Mouse (Mus musculus) adrenal gland, postnatal 14 days (tissue): ENCODE data around the gene Tenm4. TPM values are rescaled to one million over a fixed set of nuclear protein-coding genes. Genes with fewer than 3 reads are reported as not detected.
A peak's percentile ranks its signal among the peaks of the same experiment; 100 is the strongest.

Source experiments
- DNase-seq: peaks from one replicate; pipeline ENCODE4 v3.0.0; 2021; ENCODE audit warnings: mixed read lengths
- total RNA-seq: library from RNA; stranded (reverse); gene quantifications from 2 replicates; pipeline ENCODE4 v1.2.3, GENCODE M21; 2021

The Tenm4 gene
- total RNA-seq, 1 experiment from 2014 or later: 15.6 TPM

DNA sequence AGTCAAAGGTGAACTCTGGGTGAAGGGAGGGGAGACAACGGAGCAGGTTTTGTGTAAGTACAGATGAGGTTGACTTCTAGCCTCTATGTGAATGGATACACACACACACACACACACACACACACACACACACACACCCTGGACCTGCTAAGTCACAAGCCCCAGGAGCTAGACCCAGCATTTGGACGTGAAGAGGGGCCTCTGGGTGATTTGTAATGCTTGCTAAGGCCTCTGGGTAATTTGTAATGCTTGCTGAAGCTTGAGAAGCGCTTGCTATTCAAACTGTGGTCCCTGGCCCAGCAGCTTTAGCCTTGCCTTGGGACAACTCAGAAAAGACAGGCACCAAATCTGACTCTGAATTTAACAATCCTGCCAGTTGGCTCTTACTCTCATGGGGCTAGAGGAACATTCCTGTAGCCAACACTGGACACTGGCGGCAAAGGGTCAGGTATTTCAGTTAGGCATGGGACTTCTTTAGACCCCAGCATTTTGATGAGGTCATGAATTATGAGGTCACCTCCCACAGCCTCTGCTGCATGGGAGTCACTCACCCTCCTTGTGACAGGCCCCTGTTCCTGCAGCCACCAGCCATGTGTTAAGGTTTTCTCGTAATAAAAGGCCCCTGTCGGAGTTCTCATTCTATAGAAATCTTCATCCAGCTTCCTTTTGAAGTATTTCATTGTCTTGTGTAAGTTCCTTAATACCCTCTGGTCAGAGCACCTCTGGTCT, 237.3 kb downstream of the Tenm4 start:
- DNase-seq: peak; percentile 12

DNA sequence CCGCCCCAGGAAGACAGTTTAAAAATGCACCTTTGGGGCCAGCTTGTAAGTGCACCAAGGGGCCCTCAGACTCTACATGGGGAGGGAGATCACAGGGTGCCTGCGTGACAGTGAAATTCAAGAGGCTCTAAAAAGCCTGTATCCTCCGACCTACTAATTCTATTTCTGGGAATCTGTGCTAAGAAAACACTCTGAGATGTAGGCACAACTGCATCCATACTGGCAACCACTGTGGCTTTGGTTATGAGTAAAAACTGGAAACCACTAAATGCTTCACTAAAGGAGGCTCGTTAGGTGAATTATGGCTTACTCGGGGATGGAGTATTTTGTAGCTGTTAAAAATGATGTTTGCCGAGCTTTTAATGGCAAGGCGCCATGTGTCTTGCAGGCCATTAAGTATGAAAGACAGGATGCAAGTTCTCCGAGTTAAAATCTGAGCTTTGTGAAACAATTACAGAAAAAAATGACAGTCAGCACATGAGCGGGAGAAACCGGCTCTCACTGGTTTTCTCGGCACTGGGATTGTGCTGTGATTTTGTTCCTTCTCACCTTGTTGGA, 238.4 kb downstream of the Tenm4 start:
- DNase-seq: no peak

DNA sequence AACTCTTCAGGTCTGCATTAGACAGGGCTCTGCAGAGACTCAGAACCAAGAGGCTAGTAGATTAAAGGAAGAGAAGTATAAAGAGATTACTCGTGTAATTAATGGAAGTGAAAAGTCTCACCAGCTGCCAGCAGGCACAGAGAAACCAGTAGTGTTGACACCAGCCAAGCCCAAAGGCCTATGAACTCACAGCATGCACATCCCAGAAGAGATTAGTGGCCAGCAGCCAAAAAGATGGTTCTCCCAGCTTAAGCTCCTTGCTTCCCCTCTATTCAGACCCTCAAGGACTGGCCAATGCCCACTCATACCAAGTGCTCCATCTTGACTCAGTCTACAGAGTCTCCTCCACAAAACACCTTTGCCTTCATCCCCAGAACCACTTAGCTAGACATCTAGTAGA, 242.8 kb downstream of the Tenm4 start:
- DNase-seq: no peak

DNA sequence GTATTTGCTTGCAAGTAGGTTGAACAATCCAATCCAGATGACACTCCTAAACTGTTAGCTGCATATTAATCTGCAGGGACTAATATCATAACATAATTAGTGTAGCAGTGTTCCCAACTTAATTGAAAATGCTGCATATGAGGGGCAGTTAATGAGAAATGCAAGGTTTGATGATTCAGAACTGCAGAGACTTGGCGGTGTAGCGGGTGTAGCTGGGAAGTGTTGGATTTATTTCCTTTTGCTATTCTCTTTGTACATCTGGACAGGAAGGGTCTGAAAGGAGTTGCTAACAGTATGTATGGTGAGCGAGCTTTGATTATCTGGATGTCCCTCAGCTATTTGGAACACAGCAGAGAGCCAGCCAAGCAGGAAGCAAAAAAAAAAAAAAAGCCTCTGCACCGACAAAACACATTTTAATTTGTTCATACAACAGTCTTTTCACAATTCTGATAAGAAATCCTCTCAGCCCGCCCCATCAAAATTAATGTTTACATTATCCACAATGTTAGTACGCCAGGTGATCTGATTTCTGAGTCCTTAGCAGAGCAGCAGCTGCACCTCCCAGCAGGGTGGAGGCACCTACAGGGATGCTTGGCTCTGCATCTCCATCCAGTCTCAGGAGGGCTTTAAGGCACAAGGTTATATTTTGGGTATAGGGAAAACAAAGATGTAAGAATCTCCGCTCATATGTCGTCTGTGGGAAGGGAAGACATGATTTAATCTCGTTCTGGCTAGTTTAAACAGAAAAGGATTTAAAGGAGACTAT, 243.4 kb downstream of the Tenm4 start:
- no peak for DNase-seq

DNA sequence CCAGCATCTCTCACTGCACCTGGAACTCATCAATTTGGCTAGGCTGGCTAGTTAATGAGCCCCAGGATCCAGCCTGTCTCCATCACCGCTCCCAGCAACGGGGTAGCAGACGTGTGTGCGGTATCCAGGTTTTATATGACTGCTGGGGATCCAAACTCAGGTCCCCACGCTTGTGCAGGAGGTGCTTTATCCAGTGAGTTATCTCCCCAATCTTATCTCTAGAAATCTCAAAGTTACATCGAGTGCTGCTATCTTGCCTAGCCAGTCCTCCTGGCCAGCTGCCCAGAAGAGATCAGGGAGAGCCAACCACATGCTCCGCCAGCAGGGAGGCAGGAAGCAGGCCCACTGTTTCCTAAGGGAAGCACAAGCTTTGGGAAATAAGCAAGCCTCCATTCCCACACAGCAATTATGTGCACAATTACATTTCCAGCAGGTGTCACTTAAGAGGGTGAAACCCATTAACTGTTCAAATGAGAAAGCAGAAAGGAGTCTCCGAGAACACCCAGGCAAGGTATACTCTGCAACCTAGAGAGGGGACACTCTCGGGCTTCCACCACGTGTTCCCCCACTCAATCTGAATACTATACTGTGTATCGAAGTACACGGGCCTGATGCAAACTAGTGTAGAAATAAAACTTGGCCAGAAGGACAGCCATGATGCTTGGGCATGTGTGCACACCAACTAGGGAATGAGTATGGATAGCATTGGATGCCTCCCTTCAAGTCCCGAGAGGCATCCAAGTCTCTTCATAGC, 246.4 kb downstream of the Tenm4 start:
- DNase-seq: peak; percentile 86

DNA sequence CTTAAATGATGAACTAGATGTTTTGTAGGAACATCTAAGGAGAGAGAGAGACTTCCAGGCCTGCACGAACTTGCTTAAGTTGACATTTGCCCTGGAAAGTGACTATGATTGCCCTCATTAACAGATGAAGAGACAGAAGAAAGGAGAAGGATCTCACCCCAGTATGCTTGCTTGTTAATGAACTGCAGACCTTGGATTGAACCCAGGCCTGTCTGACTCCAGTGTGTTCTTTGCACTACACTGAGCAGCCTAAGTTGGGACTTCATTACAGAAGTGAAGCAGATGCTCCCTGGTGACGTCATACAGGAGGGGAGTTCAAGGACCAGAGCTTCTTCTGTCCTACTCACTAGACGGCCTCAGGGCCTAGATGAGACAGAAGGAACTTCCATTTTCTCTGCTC, 247.1 kb downstream of the Tenm4 start:
- no peak for DNase-seq

DNA sequence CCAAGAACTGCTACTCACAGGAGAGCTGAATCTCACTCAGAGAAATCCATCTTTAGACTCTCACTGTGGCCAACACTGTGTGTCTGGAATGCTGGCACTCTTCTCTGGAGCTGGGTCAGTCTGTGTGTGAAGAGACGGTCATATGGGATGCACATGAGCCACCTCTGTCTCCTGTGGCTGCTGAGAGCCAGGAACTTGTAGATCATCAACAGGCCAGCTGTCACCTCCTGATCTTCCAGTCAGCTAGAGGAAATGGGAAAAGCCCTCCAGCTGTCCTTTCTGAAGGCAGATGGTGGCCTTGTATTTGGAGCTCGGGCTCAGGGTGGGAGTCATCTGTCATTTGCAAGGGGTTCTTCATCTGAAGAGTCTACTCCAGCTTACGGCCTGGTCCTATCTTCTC, 249.0 kb downstream of the Tenm4 start:
- no peak for DNase-seq

DNA sequence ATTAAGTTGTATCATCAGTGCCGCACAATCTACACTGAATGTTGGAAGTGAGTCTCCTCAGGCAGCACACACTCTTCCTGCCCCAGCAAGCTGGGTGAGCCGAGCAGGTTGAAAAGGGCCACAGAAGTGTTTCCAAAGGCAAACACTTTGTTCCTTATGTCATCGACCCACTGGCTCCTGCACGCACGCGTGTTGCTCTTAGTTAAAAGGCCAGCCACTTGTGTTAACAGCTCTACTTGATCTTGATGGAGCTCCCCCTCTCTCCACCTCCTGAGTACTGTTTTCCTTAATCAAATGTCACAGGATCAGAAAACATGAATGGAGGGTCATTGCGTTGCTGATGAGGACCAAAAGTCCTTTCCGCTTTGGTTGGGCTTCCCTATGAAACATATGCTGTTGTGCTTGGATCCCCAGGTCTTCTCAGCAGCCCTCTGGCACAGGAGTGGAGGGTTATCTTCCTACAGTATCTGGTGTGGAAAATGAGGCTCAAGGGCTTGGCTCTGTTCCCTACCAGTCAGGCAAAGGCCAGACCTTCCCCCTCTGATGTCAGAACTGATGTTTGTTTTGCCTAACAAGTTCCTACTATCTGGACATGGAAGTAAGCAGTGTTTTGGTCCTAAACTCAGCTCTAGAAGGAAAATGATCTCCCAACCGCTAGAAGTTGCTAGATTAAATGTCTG, 250.0 kb downstream of the Tenm4 start:
- peak; percentile 34 for DNase-seq

DNA sequence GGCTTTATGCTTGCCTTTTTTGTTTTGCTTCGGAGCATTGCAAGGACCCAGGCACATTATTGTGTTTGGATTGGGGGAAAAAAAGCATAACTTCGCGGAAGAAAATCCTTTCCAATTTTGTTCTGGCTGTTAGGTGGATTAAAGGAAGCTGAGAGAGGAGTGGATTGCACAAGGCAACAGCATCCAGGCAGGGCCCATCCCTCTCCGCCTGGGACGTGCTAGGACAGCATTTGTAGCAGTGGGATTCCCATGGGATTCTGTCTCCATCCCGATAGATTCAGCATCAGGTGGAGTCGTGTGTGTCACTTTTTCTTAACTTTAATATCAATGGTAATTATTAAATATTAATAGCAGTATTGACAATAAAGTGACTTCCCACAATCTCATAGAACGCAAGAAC, 255.9 kb downstream of the Tenm4 start:
- no peak for DNase-seq

DNA sequence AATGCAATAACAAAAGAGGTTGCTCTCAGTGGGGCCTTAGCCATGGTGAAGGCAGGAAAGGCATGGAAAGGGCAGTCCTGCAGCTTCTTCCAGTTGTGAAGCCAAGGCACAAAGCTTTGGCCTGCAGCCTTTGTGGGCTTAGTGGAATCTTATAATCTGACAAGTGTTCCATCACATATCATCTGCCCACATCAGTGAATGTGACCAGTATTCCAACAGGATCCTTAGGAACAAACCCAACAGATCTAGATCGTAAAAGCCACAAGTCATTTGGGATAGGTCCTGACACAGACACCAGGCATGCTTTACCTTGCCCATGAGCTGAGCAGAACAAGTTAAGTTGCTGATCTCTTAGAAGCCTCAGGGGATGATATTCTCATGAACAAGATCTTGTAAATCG, 262.3 kb downstream of the Tenm4 start:
- DNase-seq: no peak

DNA sequence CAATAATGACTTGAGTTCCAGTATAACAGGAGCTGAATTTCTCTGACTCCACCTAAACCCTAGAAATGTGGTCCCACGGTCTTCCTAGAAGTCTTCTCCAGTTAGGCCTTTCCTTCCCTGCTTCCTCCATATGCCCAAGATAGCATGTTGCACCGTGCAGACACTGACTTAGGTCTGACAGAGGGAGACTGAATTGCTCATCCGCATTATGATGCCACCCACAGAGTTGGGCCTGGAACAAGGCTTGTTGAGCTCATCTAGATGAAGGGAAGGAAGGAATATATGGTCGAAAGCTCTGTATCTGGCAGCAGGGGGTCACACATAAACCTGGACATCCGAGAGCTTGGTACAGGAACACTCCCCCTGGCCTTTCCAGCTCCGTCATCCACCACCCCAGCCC, 267.3 kb downstream of the Tenm4 start:
- no peak for DNase-seq

DNA sequence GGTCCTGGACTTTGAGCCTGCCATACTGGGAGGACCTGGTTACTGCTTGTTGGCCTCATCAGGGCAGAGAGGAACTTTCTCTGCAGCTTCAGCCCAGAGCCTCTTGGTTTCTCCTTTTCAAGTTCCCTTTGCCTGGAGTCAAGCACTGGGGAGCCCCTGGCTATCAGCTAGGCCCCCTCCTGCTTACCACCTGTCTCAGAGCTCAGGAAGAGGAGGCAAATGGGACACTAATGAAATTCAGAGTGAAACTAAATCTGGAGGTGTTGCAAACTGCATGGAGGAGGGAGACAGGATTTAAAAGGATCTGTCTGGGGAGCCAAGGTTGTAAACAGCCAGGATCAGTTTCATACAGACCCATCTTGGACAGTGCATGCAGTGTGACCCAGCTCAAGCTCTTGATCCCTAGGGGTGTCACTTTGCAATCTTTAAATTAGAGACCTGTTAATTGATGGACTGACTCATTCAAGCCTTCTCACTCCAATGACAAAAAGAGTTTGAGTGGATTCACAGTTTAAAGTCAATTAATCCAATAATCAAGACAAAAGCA, 269.2 kb downstream of the Tenm4 start:
- DNase-seq: no peak

DNA sequence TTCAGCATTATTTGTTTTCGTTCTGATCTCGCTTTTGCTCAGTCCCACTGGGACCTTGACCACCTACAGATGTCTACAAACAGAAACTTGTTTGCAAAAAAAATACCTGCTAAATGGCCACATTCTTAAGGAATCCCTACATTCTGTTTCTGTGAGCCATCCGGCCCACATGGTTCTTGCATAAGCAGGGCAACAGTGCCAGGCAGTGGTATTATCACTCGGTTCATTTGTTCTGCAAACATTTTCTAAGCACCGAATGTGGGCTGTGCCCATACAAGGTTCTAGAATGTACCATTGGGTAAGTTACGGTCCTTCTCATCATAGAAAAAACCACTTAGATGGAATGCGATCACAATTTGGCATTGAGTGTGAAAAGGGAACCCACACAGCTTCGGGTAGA, 274.7 kb downstream of the Tenm4 start:
- DNase-seq: no peak

DNA sequence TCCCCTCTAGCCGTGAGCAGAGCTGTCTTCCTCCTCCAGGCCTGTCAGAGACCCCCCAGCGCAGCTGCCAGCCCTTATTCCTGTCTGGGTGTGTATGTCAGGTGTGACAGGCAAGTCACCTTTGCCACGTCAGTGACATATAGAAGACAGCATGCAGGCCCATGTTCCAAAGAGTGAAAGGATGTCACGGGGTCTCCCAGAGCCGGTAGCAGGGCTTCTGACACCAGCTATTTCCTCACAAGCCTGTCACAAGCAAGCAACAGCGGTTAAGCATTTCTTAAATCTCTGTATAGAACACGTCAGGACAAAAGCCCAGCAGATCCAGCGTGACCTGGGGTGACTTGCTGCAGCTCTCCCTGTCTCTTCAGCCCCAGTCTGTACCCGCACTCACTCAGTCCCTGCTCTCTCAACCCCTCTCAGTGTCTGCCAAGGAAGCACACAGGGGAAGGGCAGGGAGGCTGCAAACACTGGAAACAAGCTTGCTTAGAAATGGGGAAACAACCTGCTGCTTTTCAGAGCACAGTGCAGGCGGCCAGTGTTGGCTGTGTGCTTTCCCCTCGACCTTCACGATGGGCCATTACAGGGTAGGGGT, 276.9 kb downstream of the Tenm4 start:
- DNase-seq: no peak

DNA sequence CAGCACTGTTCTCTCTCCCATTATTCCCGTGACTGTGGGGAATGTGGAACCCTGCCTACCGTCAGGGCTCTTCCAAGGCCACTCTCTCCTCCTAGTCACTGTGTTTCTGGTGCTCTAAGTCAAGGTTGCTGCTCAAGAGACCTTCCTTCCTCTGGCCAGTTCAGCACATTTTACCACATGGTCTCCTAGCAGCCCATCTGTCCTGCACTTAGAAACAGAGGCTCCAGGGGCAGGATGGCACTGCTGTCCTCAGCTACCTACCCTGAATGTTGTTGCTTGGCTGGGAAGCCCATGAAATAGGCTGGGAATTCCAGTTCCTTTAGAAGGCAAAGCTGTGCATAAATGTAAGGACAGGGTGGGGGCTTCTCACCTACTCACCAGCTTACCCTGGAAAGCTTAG, 284.9 kb downstream of the Tenm4 start:
- DNase-seq: peak; percentile 15

DNA sequence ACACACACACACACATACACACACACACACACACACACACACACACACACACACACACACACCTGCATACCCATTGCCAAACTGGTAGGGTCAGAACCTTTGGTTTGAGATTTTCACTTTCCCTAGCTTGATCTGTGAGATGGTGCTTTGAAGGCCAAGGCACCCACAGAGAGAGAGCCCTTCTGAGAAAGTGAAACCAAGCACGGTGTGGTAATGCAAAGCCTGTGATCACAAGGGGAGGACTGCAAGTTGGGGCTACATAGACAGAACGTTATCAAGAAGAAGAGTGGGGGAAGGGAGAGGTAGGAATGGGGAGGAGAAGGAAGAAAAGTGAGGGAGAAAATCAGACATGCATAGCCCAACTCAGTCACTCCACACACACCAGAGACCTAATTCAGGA, 285.6 kb downstream of the Tenm4 start:
- DNase-seq: peak; percentile 11

DNA sequence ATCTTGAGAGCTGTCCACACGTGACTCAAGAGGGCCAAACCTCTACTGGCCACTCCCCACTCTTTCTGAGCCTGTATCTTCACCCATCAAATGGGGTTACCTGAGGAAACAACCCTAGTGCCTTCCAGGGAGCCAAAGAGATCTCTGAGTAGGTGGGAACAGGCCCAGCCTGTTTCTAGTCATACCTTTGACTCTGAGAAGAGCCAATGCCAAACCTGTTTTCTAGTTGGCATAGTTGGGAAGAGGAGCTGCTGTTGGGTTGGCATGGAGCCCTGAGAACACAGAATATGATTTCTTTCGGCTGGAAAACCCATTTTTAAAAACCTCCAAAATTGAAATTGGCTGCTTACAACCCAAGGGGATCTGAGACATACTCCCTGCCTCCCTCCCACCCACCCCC, 286.8 kb downstream of the Tenm4 start:
- DNase-seq: no peak

DNA sequence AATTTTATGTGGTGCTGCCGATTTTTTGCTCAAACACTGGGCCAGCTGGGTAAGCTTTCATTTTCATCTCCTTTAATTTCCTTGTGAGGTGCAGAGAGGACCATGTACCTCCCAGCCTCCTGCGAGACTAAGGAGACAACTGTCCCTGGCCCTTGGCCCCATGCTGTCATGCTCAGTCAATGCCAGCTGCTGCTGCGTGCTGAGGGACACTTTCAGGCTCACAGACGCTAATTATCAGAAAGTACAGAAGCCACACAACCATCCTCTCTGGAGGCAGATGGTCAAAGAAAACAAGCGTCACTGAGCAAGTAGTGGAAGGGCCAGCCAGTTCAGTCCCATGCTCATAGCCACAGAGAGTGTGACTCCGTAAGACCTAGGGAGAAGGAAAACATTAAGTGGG, 287.9 kb downstream of the Tenm4 start:
- DNase-seq: no peak

DNA sequence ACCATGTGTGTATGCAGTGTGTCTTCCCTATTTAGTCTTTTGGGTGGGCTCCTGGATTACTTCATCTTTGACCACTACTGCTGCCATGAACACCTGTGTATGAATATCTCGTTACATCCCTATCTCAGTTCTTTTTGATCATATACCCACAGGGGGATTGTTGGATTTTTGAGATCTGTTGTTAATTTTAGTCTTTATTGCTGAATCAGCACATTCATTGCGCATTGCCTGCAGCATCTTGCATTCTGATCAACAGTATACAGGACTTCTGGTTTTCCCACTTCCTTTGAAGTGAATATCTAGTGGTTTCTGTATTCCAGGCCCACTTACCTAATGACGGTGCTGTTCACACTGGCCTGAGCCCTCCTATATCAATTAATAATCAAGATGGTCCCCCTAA, 295.7 kb downstream of the Tenm4 start:
- no peak for DNase-seq

DNA sequence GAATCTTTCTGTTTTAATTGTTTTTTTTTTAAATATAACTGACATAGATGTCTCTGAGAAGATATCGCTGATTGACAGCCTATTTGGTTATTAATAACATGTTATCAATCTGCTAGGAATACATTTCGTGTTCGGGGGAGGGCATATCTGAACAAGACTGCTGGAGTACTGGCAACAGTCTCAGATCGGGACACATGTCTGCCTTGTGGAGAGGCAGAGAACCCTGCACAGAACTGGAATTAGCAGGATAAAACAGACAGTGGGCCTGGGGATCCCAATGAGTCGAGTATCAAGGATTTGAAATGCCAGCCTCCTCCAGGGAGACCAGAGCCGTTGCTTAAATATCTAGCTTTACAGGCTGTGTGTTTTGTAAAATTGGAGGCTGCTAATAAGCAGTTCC, 299.8 kb downstream of the Tenm4 start:
- no peak for DNase-seq

DNA sequence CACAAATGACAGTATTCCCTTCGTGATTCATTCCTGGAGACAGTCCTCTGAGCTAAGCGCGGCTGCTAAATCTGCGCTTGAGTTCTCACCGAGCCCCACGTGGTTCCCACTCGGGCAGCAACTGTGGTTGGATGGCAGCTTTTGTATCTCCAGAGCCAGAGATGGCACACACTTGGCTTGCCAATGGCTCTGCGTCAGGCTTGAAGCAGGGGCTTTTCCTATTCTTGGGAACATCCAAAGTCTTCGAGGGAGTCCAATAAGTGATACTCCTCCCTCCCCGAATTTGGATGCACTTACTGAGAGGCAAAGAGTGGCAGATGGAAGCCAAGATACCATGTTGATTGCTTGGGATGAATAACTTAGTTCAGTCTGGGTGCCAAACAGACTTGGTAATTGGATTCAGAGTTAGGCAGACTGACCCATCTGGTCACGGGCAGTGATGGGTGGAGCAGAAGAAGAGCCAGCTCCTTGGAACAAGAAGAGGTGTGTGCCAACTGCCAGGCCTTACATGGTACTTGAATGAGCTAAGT, 303.6 kb downstream of the Tenm4 start:
- DNase-seq: no peak
